Mouse (Mus musculus) layer of hippocampus, adult 2 months (tissue): ENCODE results near the gene Anxa5. TPM values are rescaled to one million over a fixed set of nuclear protein-coding genes. Genes with fewer than 3 reads are reported as not detected.

Experiments
- DNase-seq, 2 experiments: peaks; one replicate each; pipeline ENCODE4 v3.0.0; 2022; ENCODE audit warnings: low spot score in 2 of 2
- H3K27ac ChIP-seq: fragments of 200-600 bp; 2 replicates; pipeline ENCODE4 v1.8.1; 2022
- H3K4me3 ChIP-seq: fragments of 200-600 bp; 2 replicates; pipeline ENCODE4 v1.8.1; 2022; ENCODE audit warnings: mild to moderate bottlenecking
- CTCF ChIP-seq: fragments of 200-600 bp; conservative IDR thresholded peaks from 2 replicates; pipeline ENCODE4 v1.8.1; 2022; ENCODE audit warnings: antibody characterized with exemption, mild to moderate bottlenecking, moderate library complexity
- long read RNA-seq, 2 experiments: library from polyadenylated mRNA; stranded (forward); transcript quantifications; one replicate each; pipeline ENCODE4 v2.0.0; 2021; ENCODE audit warnings: borderline mapping rate in 2 of 2
- total RNA-seq, 2 experiments: library from RNA; stranded (reverse); gene quantifications; 2 replicates each; pipeline ENCODE4 v1.2.3; 2021

Gene Anxa5
- 10 to 100 TPM; 48.6 to 53.4 TPM for total RNA-seq
- long read RNA-seq, experiment 1, transcript Anxa5-201 (13 exons, 1,731 nt): major isoform, 66 of 67 reads
- long read RNA-seq, experiment 1, partial matches to known transcripts: 0 of 67 reads
- long read RNA-seq, experiment 1, other reads (novel, unspliced or antisense): 1 of 67 reads
- long read RNA-seq, experiment 2, transcript Anxa5-201 (13 exons, 1,731 nt): major isoform, 69 of 72 reads
- long read RNA-seq, experiment 2, partial matches to known transcripts: 1 of 72 reads
- long read RNA-seq, experiment 2, other reads (novel, unspliced or antisense): 2 of 72 reads

GRCm38 (mm10) chr3:36475532-36476087 is at the start of gene Anxa5, which contains the start of gene 1810062G17Rik:
Anxa5 (minus strand) TSS chr3:36475894.
1810062G17Rik (plus strand) TSS chr3:36475937.
- Histone ChIP-seq H3K27ac (peak within 1 kb of the TSS; percentile 87), H3K4me3 (peak within 1 kb of the TSS; percentile 85)
- TF ChIP-seq CTCF: peak; percentile 71
- peak; percentile 88 to 89 for DNase-seq

- no peak for TF ChIP-seq CTCF
- Histone ChIP-seq H3K27ac (no peak overlapping the region), H3K4me3 (no peak overlapping the region)
- no peak for DNase-seq
Observed at GRCm38 (mm10) chr3:36524466-36524865, 48.8 kb upstream of the Anxa5 start.

- DNase-seq: no peak
- Histone ChIP-seq H3K27ac (no peak overlapping the region), H3K4me3 (no peak overlapping the region)
- TF ChIP-seq CTCF: no peak
Observed at GRCm38 (mm10) chr3:36522137-36522536, 46.4 kb upstream of the Anxa5 start.

GRCm38 (mm10) chr3:36521073-36522060 is 45.7 kb upstream of the Anxa5 start, which contains the start of gene Gm11549:
Gm11549 (minus strand) TSS chr3:36521813.
- no peak within 1 kb of the TSS for H3K27ac ChIP-seq
- no peak for TF ChIP-seq CTCF
- peak within 1 kb of the TSS; percentile 57 for H3K4me3 ChIP-seq
- peak in 1 of 2 experiments; percentile 21 for DNase-seq

GRCm38 (mm10) chr3:36516196-36516595 is 40.5 kb upstream of the Anxa5 start:
- no peak for TF ChIP-seq CTCF
- DNase-seq: no peak
- Histone ChIP-seq H3K4me3 (no peak overlapping the region), H3K27ac (no peak overlapping the region)

GRCm38 (mm10) chr3:36511491-36511890 is 35.8 kb upstream of the Anxa5 start:
- TF ChIP-seq CTCF: no peak
- H3K4me3 ChIP-seq: no peak overlapping the region
- DNase-seq: no peak
- no peak overlapping the region for H3K27ac ChIP-seq

GRCm38 (mm10) chr3:36505809-36506735 is 30.4 kb upstream of the Anxa5 start:
- Histone ChIP-seq H3K27ac (no peak overlapping the region), H3K4me3 (no peak overlapping the region)
- DNase-seq: no peak
- TF ChIP-seq CTCF: no peak

GRCm38 (mm10) chr3:36505306-36505705 is 29.6 kb upstream of the Anxa5 start:
- Histone ChIP-seq H3K27ac (no peak overlapping the region), H3K4me3 (no peak overlapping the region)
- no peak for TF ChIP-seq CTCF
- DNase-seq: no peak

- no peak for TF ChIP-seq CTCF
- DNase-seq: no peak
- Histone ChIP-seq H3K4me3 (no peak overlapping the region), H3K27ac (no peak overlapping the region)
Observed at GRCm38 (mm10) chr3:36501546-36501945, 25.9 kb upstream of the Anxa5 start.

- no peak for TF ChIP-seq CTCF
- Histone ChIP-seq H3K4me3 (no peak overlapping the region), H3K27ac (no peak overlapping the region)
- no peak for DNase-seq
Observed at GRCm38 (mm10) chr3:36500976-36501375, 25.3 kb upstream of the Anxa5 start.

GRCm38 (mm10) chr3:36499418-36499817 is 23.7 kb upstream of the Anxa5 start:
- no peak for TF ChIP-seq CTCF
- H3K27ac ChIP-seq: no peak overlapping the region
- H3K4me3 ChIP-seq: no peak overlapping the region
- DNase-seq: no peak

GRCm38 (mm10) chr3:36498224-36498623 is 22.5 kb upstream of the Anxa5 start:
- no peak for TF ChIP-seq CTCF
- DNase-seq: no peak
- Histone ChIP-seq H3K4me3 (no peak overlapping the region), H3K27ac (no peak overlapping the region)
